Mouse (Mus musculus): ENCODE data around the gene Tlnrd1.

- TF ChIP-seq CTCF (IDR thresholded peaks at IDR 0.05), result no peak
- no peak for TF ChIP-seq EP300 (IDR thresholded peaks at IDR 0.05)
Observed at GRCm38 (mm10) chr7:83889383-83889782, 5.3 kb upstream of the Tlnrd1 start.

All from lung, postnatal 0 days (tissue).